Mouse (Mus musculus) lung, adult 18-20 months (tissue): ENCODE results near the gene Gm28051.

Experiments
- DNase-seq, 2 experiments: peaks; one replicate each; pipeline ENCODE4 v3.0.0; 2022; ENCODE audit warnings: mixed read lengths in 2 of 2

Gm28051 gene

GRCm38 (mm10) chr12:102683438-102683837, 74.1 kb downstream of the Gm28051 start:
- no peak for DNase-seq

DNA sequence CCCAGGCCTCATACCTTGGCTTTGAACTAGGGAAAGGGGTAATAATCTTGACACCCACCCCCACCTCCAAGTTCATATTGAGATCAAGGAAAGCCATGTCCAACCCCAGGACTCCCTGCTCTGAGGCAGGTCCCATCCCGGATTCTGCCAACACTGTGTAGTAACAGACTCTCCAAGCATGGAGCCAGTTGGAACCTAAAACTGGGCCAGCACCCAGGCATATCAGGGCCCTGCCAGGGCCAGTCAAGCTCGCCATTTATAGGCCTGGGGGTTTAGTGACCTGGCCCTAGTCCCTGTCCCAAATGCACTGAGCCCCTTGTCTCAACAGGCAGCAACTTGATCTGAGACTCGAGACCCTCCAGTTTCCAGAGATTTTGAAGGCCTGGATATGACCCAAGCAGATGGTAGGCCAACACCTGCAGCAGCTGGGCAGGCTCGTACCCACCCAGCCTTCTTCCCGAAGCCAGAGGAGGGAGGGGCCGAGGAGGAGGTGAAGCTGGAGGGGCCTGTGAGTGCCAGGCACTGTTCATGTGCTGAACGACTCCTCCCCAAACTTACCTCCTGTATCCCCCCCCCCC, 74.8 kb downstream of the Gm28051 start:
- DNase-seq = no peak

GRCm38 (mm10) chr12:102682085-102682484, 75.5 kb downstream of the Gm28051 start:
- DNase-seq = no peak

- no peak for DNase-seq
Observed at GRCm38 (mm10) chr12:102681590-102681989, 76.0 kb downstream of the Gm28051 start.

DNA sequence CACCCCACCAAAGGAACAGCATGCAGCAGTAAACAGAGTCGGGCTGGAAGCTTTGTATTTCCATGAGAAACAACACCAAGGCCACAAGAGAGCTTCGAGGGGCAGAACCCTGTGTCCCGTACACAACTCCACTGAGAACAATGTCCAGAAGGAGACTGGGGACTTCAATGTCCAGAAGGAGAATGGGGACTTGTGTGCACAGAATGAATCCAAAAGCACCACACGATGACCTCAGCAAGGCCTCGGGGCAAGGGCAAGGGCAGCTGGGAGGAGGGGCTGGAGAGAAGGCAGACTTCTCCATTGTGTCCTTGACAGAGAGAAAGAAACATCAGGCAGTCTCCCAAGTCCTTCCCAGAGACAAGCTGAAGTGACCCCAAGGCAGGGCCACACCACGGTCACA, 78.7 kb downstream of the Gm28051 start:
- DNase-seq = no peak

DNA sequence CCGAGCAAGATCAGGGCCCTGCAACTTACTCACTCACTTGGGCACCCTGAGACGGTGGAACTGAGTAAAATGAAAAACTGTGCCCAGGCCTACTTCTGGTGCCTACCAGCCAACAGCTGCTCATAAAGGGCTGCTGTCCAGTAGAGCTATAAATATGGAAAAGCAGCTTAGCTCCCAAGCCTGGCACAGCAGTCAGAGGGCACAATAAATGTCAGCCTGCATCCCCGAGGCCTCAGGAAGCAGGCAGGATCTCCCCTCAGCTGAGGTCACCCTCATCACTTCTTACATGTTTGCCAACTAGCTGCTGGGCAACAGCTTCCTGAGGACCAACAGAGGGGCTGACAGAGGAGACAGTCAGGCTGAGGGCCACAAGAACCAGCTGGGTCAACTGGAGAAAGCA, 80.5 kb downstream of the Gm28051 start:
- no peak for DNase-seq

- DNase-seq = no peak
Observed at GRCm38 (mm10) chr12:102674556-102674955, 83.0 kb downstream of the Gm28051 start.

- DNase-seq = no peak
Observed at GRCm38 (mm10) chr12:102674123-102674522, 83.4 kb downstream of the Gm28051 start.

DNA sequence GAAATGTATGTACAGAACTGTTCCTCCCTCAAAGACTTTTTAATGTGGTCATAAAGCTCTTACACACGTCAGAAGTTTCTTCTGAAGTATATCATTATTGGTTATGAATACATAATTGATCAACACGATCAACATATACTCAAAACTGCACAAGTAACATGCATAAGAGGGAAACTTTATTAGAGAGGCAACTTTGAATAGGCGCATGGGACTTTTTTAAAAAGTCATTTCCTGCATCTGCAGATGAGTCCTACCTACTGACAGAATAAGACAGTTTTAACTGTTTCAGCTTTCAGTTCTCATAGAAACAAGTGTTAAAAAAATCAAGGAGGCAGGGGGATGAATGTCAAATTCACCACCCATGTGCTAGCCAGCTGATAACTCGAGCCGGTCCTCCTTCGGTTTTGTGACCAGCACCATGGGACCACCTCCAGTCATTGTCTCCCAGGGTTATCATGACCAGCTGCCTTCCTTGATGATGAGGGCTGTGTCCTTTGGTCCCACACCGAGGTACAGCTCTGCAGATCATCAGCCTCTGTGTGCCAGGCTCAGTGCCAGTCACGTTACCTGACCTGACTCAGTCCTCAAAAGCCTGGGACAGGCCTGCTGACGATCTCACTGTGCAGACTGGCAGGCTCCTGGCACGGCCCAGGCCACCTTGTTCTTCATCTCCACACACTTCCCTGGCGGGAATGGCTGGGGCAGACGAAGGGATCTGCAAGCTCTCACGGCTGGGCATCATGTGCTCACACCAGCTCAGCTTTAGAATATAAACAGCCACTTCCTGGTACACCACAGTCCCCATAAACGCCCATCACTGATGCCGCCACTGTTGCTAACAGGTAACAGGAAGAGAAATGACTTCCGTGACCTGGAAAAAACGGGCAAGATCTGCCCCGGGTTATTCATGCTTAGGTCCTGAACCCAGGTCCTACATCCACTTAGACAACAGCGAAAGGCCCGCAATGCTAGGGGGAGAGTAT, 84.4 kb downstream of the Gm28051 start:
- DNase-seq = no peak

DNA sequence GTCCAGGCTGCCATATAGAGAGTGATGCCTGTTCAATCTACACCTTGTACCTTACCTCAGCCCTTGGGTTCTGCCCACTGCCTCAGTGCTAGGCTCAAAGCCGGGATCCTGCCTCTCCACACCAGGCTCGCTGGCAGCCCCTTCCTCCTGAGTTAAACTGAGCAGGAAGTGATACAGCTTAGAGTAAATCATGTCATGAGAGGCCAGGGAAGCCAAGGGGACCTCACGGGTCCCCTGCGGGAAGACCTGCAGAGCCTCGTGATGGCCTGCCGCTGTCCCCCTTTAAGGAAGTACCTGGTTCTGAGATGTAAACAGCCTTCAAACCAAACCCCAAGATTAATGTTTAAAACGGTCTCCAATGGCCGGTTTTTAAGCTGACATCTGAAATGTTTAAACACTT, 85.4 kb downstream of the Gm28051 start:
- DNase-seq = no peak

- no peak for DNase-seq
Observed at GRCm38 (mm10) chr12:102670848-102671247, 86.7 kb downstream of the Gm28051 start.
